Mouse (Mus musculus): Measurements from ENCODE around the gene Adap1. TPM values are rescaled to one million over a fixed set of nuclear protein-coding genes. Genes with fewer than 3 reads are reported as not detected.

Gene Adap1
- polyA plus RNA-seq, 1 experiment from 2014 or later, result 12.3 TPM

- Histone ChIP-seq H3K27me3 (replicated peaks) (no peaks in the 10 kb centered on the region), H3K9ac (peak overlapping the region; percentile 75), H3K36me3 (peaks cover 17% of the 10 kb centered on the region; the same call in 1 of the 2 replicates), H3K9me3 (no peaks in the 10 kb centered on the region), H3K4me1 (peaks cover 22% of the 10 kb centered on the region), H3K27ac (peak overlapping the region; percentile 92), H3K4me3 (replicated peaks) (peak overlapping the region; percentile 90), H3K4me2 (peak overlapping the region; percentile 93)
- no peak for ATAC-seq (ENCODE audit: insufficient read depth, low FRiP score, low read depth)
- WGBS, result 2% methylated on average over 6 of the region's 6 CpGs
Observed at GRCm38 (mm10) chr5:139253301-139253741, 72.1 kb downstream of the Adap1 start.

GRCm38 (mm10) chr5:139252910-139253245 is 72.5 kb downstream of the Adap1 start:
- Histone ChIP-seq H3K9me3 (no peaks in the 10 kb centered on the region), H3K27ac (peak overlapping the region; percentile 92), H3K4me2 (peak overlapping the region; percentile 93), H3K36me3 (peaks cover 21% of the 10 kb centered on the region), H3K9ac (peak overlapping the region; percentile 75), H3K27me3 (replicated peaks) (no peaks in the 10 kb centered on the region), H3K4me1 (peaks cover 22% of the 10 kb centered on the region), H3K4me3 (replicated peaks) (peak overlapping the region; percentile 90)
- WGBS, result 0% methylated on average over 7 of the region's 7 CpGs
- ATAC-seq (ENCODE audit: insufficient read depth, low FRiP score, low read depth), result peak; percentile 30

GRCm38 (mm10) chr5:139252081-139252909 is 73.1 kb downstream of the Adap1 start, which contains the start of gene Get4:
TSS of gene Get4 (plus strand) at chr5:139252324.
- peaks cover 26% of the 10 kb centered on the region for H3K36me3 ChIP-seq
- WGBS, result under 1% methylated on average over 86 of the region's 90 CpGs
- peak within 1 kb of the TSS; percentile 92 for H3K27ac ChIP-seq
- peak; percentile 92 for ATAC-seq (ENCODE audit: insufficient read depth, low FRiP score, low read depth)
- peak within 1 kb of the TSS; percentile 75 for H3K9ac ChIP-seq
- H3K4me2 ChIP-seq, result peak within 1 kb of the TSS; percentile 93
- H3K4me3 ChIP-seq (replicated peaks), result peak within 1 kb of the TSS; percentile 90
- H3K4me1 ChIP-seq, result peaks cover 22% of the 10 kb centered on the region
- no peaks in the 10 kb centered on the region for H3K27me3 ChIP-seq (replicated peaks)
- no peaks in the 10 kb centered on the region for H3K9me3 ChIP-seq

- peak overlapping the region; percentile 66 for H3K9ac ChIP-seq
- no peaks in the 10 kb centered on the region for H3K27me3 ChIP-seq (replicated peaks)
- peak overlapping the region; percentile 90 for H3K4me3 ChIP-seq (replicated peaks)
- peaks cover 29% of the 10 kb centered on the region for H3K36me3 ChIP-seq
- peak overlapping the region; percentile 84 for H3K27ac ChIP-seq
- peak overlapping the region; percentile 93 for H3K4me2 ChIP-seq
- H3K9me3 ChIP-seq, result no peaks in the 10 kb centered on the region
- no peak for ATAC-seq (ENCODE audit: insufficient read depth, low FRiP score, low read depth)
- peaks cover 22% of the 10 kb centered on the region for H3K4me1 ChIP-seq
- under 1% methylated on average over 8 of the region's 8 CpGs for WGBS
Observed at GRCm38 (mm10) chr5:139251736-139252080, 73.7 kb downstream of the Adap1 start.

GRCm38 (mm10) chr5:139251279-139251678 is 74.1 kb downstream of the Adap1 start:
- no peaks in the 10 kb centered on the region for H3K9me3 ChIP-seq
- peak overlapping the region; percentile 90 for H3K4me3 ChIP-seq (replicated peaks)
- peaks cover 33% of the 10 kb centered on the region for H3K36me3 ChIP-seq
- 77% methylated on average over 7 of the region's 7 CpGs for WGBS
- ATAC-seq (ENCODE audit: insufficient read depth, low FRiP score, low read depth), result no peak
- H3K9ac ChIP-seq, result no peak overlapping the region
- peak overlapping the region; percentile 84 for H3K27ac ChIP-seq
- peaks cover 22% of the 10 kb centered on the region for H3K4me1 ChIP-seq
- H3K27me3 ChIP-seq (replicated peaks), result no peaks in the 10 kb centered on the region
- H3K4me2 ChIP-seq, result peak overlapping the region; percentile 93

- H3K27ac ChIP-seq, result no peak overlapping the region
- no peaks in the 10 kb centered on the region for H3K9me3 ChIP-seq
- H3K27me3 ChIP-seq (replicated peaks), result no peaks in the 10 kb centered on the region
- H3K9ac ChIP-seq, result no peak overlapping the region
- peaks cover 13% of the 10 kb centered on the region for H3K4me1 ChIP-seq
- no peak for ATAC-seq (ENCODE audit: insufficient read depth, low FRiP score, low read depth)
- WGBS, result 77% methylated on average over 3 of the region's 3 CpGs
- H3K36me3 ChIP-seq, result peaks cover 50% of the 10 kb centered on the region
- no peak overlapping the region for H3K4me2 ChIP-seq
- H3K4me3 ChIP-seq (replicated peaks), result no peak overlapping the region
Observed at GRCm38 (mm10) chr5:139248846-139249245, 76.6 kb downstream of the Adap1 start.

GRCm38 (mm10) chr5:139247767-139248166 is 77.7 kb downstream of the Adap1 start:
- H3K4me3 ChIP-seq (replicated peaks), result no peak overlapping the region
- WGBS, result 89% methylated on average over 3 of the region's 3 CpGs
- no peak overlapping the region for H3K9ac ChIP-seq
- H3K27ac ChIP-seq, result no peak overlapping the region
- H3K36me3 ChIP-seq, result peaks cover 50% of the 10 kb centered on the region
- no peak overlapping the region for H3K4me2 ChIP-seq
- no peaks in the 10 kb centered on the region for H3K27me3 ChIP-seq (replicated peaks)
- peaks cover 6% of the 10 kb centered on the region for H3K4me1 ChIP-seq
- no peak for ATAC-seq (ENCODE audit: insufficient read depth, low FRiP score, low read depth)
- H3K9me3 ChIP-seq, result no peaks in the 10 kb centered on the region

GRCm38 (mm10) chr5:139243384-139243783 is 82.0 kb downstream of the Adap1 start:
- Histone ChIP-seq H3K27me3 (replicated peaks) (no peaks in the 10 kb centered on the region), H3K9ac (no peak overlapping the region), H3K27ac (no peak overlapping the region), H3K9me3 (no peaks in the 10 kb centered on the region), H3K4me2 (no peak overlapping the region), H3K4me1 (no peaks in the 10 kb centered on the region), H3K36me3 (peaks cover 69% of the 10 kb centered on the region), H3K4me3 (replicated peaks) (no peak overlapping the region)
- 69% methylated on average over 1 of the region's 1 CpGs for WGBS
- no peak for ATAC-seq (ENCODE audit: insufficient read depth, low FRiP score, low read depth)

GRCm38 (mm10) chr5:139241022-139241761 is 84.2 kb downstream of the Adap1 start:
- H3K4me3 ChIP-seq (replicated peaks), result no peak overlapping the region
- peak overlapping the region; percentile 31; the same call in 1 of the 2 replicates for H3K27ac ChIP-seq
- peaks cover 63% of the 10 kb centered on the region for H3K36me3 ChIP-seq
- ATAC-seq (ENCODE audit: insufficient read depth, low FRiP score, low read depth), result no peak
- H3K9me3 ChIP-seq, result no peaks in the 10 kb centered on the region
- H3K4me1 ChIP-seq, result no peaks in the 10 kb centered on the region
- WGBS, result 85% methylated on average over 15 of the region's 15 CpGs
- no peaks in the 10 kb centered on the region for H3K27me3 ChIP-seq (replicated peaks)
- no peak overlapping the region for H3K4me2 ChIP-seq
- H3K9ac ChIP-seq, result no peak overlapping the region

- Histone ChIP-seq H3K4me1 (no peaks in the 10 kb centered on the region), H3K27ac (no peak overlapping the region), H3K9ac (no peak overlapping the region), H3K36me3 (peaks cover 77% of the 10 kb centered on the region), H3K4me2 (no peak overlapping the region), H3K4me3 (replicated peaks) (no peak overlapping the region), H3K9me3 (no peaks in the 10 kb centered on the region), H3K27me3 (replicated peaks) (no peaks in the 10 kb centered on the region)
- no peak for ATAC-seq (ENCODE audit: insufficient read depth, low FRiP score, low read depth)
- 60% methylated on average over 4 of the region's 4 CpGs for WGBS
Observed at GRCm38 (mm10) chr5:139237436-139237835, 88.0 kb downstream of the Adap1 start.

- no peak for ATAC-seq (ENCODE audit: insufficient read depth, low FRiP score, low read depth)
- H3K36me3 ChIP-seq, result peaks cover 72% of the 10 kb centered on the region
- no peak overlapping the region for H3K9ac ChIP-seq
Observed at GRCm38 (mm10) chr5:139234423-139234822, 91.0 kb downstream of the Adap1 start.

GRCm38 (mm10) chr5:139232083-139232482 is 93.3 kb downstream of the Adap1 start:
- ATAC-seq (ENCODE audit: insufficient read depth, low FRiP score, low read depth), result no peak
- H3K27ac ChIP-seq, result no peak overlapping the region
- no peaks in the 10 kb centered on the region for H3K4me1 ChIP-seq
- no peak overlapping the region for H3K4me2 ChIP-seq
- no peak overlapping the region for H3K9ac ChIP-seq
- peaks cover 76% of the 10 kb centered on the region for H3K36me3 ChIP-seq
- no peaks in the 10 kb centered on the region for H3K27me3 ChIP-seq (replicated peaks)
- no peaks in the 10 kb centered on the region for H3K9me3 ChIP-seq
- H3K4me3 ChIP-seq (replicated peaks), result no peak overlapping the region
- WGBS, result 73% methylated on average over 3 of the region's 3 CpGs

More at GRCm38 (mm10) chr5:139234423-139234822, 91.0 kb downstream of the Adap1 start:
- Histone ChIP-seq H3K4me2 (no peak overlapping the region), H3K4me1 (no peaks in the 10 kb centered on the region), H3K9me3 (no peaks in the 10 kb centered on the region), H3K27ac (no peak overlapping the region), H3K27me3 (replicated peaks) (no peaks in the 10 kb centered on the region), H3K4me3 (replicated peaks) (no peak overlapping the region)
- 90% methylated on average over 4 of the region's 4 CpGs for WGBS

All from stomach, embryonic 15.5 days (tissue).